Mouse (Mus musculus): ENCODE data around the gene Vezf1.
A peak's percentile ranks its signal among the peaks of the same experiment; 100 is the strongest.

Vezf1 gene

GRCm38 (mm10) chr11:88098787-88099598, 30.9 kb downstream of the Vezf1 start:
- peak; percentile 82 for DNase-seq (ENCODE audit: low spot score)

- DNase-seq (ENCODE audit: low spot score), result peak; percentile 75
These were observed 31.5 kb downstream of the Vezf1 start for GRCm38 (mm10) chr11:88099599-88100023.

- DNase-seq (ENCODE audit: low spot score), result no peak
These were observed 32.1 kb downstream of the Vezf1 start for GRCm38 (mm10) chr11:88100170-88100569.

GRCm38 (mm10) chr11:88103214-88103941, 35.3 kb downstream of the Vezf1 start:
- DNase-seq (ENCODE audit: low spot score), result no peak

GRCm38 (mm10) chr11:88105494-88106291, 37.6 kb downstream of the Vezf1 start:
- no peak for DNase-seq (ENCODE audit: low spot score)

GRCm38 (mm10) chr11:88106292-88106554, 38.1 kb downstream of the Vezf1 start:
- no peak for DNase-seq (ENCODE audit: low spot score)

- DNase-seq (ENCODE audit: low spot score), result no peak
These were observed 39.3 kb downstream of the Vezf1 start for GRCm38 (mm10) chr11:88107365-88107764.

- DNase-seq (ENCODE audit: low spot score), result no peak
These were observed 42.0 kb downstream of the Vezf1 start for GRCm38 (mm10) chr11:88110031-88110594.

- no peak for DNase-seq (ENCODE audit: low spot score)
These were observed 44.0 kb downstream of the Vezf1 start for GRCm38 (mm10) chr11:88112078-88112477.

- DNase-seq (ENCODE audit: low spot score), result no peak
These were observed 44.7 kb downstream of the Vezf1 start for GRCm38 (mm10) chr11:88112677-88113333.

- DNase-seq (ENCODE audit: low spot score), result peak; percentile 50
These were observed 45.6 kb downstream of the Vezf1 start for GRCm38 (mm10) chr11:88113543-88114271.

- peak; percentile 23 for DNase-seq (ENCODE audit: low spot score)
These were observed 46.8 kb downstream of the Vezf1 start for GRCm38 (mm10) chr11:88114871-88115301.

GRCm38 (mm10) chr11:88116568-88116967, 48.5 kb downstream of the Vezf1 start:
- DNase-seq (ENCODE audit: low spot score), result no peak

GRCm38 (mm10) chr11:88117356-88118090, 49.4 kb downstream of the Vezf1 start:
- no peak for DNase-seq (ENCODE audit: low spot score)

- DNase-seq (ENCODE audit: low spot score), result no peak
These were observed 50.0 kb downstream of the Vezf1 start for GRCm38 (mm10) chr11:88118091-88118440.

- peak; percentile 78 for DNase-seq (ENCODE audit: low spot score)
These were observed 51.0 kb downstream of the Vezf1 start for GRCm38 (mm10) chr11:88118817-88119642.

- DNase-seq (ENCODE audit: low spot score), result no peak
These were observed 54.5 kb downstream of the Vezf1 start for GRCm38 (mm10) chr11:88122545-88122944.

GRCm38 (mm10) chr11:88123021-88123420, 54.9 kb downstream of the Vezf1 start:
- DNase-seq (ENCODE audit: low spot score), result no peak

- peak; percentile 34 for DNase-seq (ENCODE audit: low spot score)
These were observed 55.7 kb downstream of the Vezf1 start for GRCm38 (mm10) chr11:88123731-88124130.

GRCm38 (mm10) chr11:88125483-88125882, 57.4 kb downstream of the Vezf1 start:
- DNase-seq (ENCODE audit: low spot score), result no peak
